Mouse (Mus musculus): ENCODE data around the gene Agpat4.

The Agpat4 gene

GRCm38 (mm10) chr17:12226551-12226950, 108.0 kb downstream of the Agpat4 start:
- no peak for DNase-seq (ENCODE audit: low spot score in 2 of 2)

- no peak for DNase-seq (ENCODE audit: low spot score in 2 of 2)
Measured at GRCm38 (mm10) chr17:12228001-12228400, 109.5 kb downstream of the Agpat4 start.

GRCm38 (mm10) chr17:12228471-12228870, 110.0 kb downstream of the Agpat4 start:
- DNase-seq (ENCODE audit: low spot score in 2 of 2), result no peak

- DNase-seq (ENCODE audit: low spot score in 2 of 2), result no peak
Measured at GRCm38 (mm10) chr17:12229756-12230155, 111.3 kb downstream of the Agpat4 start.

- peak in 1 of 2 experiments; percentile 59 for DNase-seq (ENCODE audit: low spot score in 2 of 2)
Measured at GRCm38 (mm10) chr17:12230167-12230566, 111.7 kb downstream of the Agpat4 start.

- no peak for DNase-seq (ENCODE audit: low spot score in 2 of 2)
Measured at GRCm38 (mm10) chr17:12231087-12231486, 112.6 kb downstream of the Agpat4 start.

- no peak for DNase-seq (ENCODE audit: low spot score in 2 of 2)
Measured at GRCm38 (mm10) chr17:12232724-12233123, 114.2 kb downstream of the Agpat4 start.

- no peak for DNase-seq (ENCODE audit: low spot score in 2 of 2)
Measured at GRCm38 (mm10) chr17:12240701-12241100, 122.2 kb downstream of the Agpat4 start.

GRCm38 (mm10) chr17:12249783-12250504, 131.4 kb downstream of the Agpat4 start:
- DNase-seq (ENCODE audit: low spot score in 2 of 2), result no peak

GRCm38 (mm10) chr17:12250581-12250980, 132.1 kb downstream of the Agpat4 start:
- DNase-seq (ENCODE audit: low spot score in 2 of 2), result no peak

- DNase-seq (ENCODE audit: low spot score in 2 of 2), result no peak
Measured at GRCm38 (mm10) chr17:12256142-12256541, 137.6 kb downstream of the Agpat4 start.

- no peak for DNase-seq (ENCODE audit: low spot score in 2 of 2)
Measured at GRCm38 (mm10) chr17:12258517-12258916, 140.0 kb downstream of the Agpat4 start.

- no peak for DNase-seq (ENCODE audit: low spot score in 2 of 2)
Measured at GRCm38 (mm10) chr17:12259957-12260356, 141.5 kb downstream of the Agpat4 start.

- DNase-seq (ENCODE audit: low spot score in 2 of 2), result no peak
Measured at GRCm38 (mm10) chr17:12261376-12261775, 142.9 kb downstream of the Agpat4 start.

- DNase-seq (ENCODE audit: low spot score in 2 of 2), result no peak
Measured at GRCm38 (mm10) chr17:12261887-12262286, 143.4 kb downstream of the Agpat4 start.

GRCm38 (mm10) chr17:12262851-12263250, 144.3 kb downstream of the Agpat4 start:
- no peak for DNase-seq (ENCODE audit: low spot score in 2 of 2)

- DNase-seq (ENCODE audit: low spot score in 2 of 2), result no peak
Measured at GRCm38 (mm10) chr17:12263787-12264186, 145.3 kb downstream of the Agpat4 start.

- no peak for DNase-seq (ENCODE audit: low spot score in 2 of 2)
Measured at GRCm38 (mm10) chr17:12264293-12264692, 145.8 kb downstream of the Agpat4 start.

- DNase-seq (ENCODE audit: low spot score in 2 of 2), result peak; percentile 65 to 81
Measured at GRCm38 (mm10) chr17:12265969-12266925, 147.7 kb downstream of the Agpat4 start.

GRCm38 (mm10) chr17:12268091-12268490, 149.6 kb downstream of the Agpat4 start:
- DNase-seq (ENCODE audit: low spot score in 2 of 2), result no peak

- no peak for DNase-seq (ENCODE audit: low spot score in 2 of 2)
Measured at GRCm38 (mm10) chr17:12268538-12268937, 150.0 kb downstream of the Agpat4 start.
